Mouse (Mus musculus) stomach, postnatal 0 days (tissue): ENCODE data around the gene Rptor.

Experiments used
- CTCF ChIP-seq: IDR thresholded peaks from 2 replicates; pipeline ENCODE4 v1.5.1; 2016; ENCODE audit warnings: antibody characterized with exemption, low read depth, mild to moderate bottlenecking, moderate library complexity
- EP300 ChIP-seq: optimal IDR thresholded peaks from 2 replicates; pipeline ENCODE3; 2016; ENCODE audit warnings: antibody characterized with exemption

GRCm38 (mm10) chr11:119659296-119659695, 56.6 kb downstream of the Rptor start:
- TF ChIP-seq CTCF (no peak), EP300 (no peak)
